Mouse (Mus musculus) MEL (cell line): ENCODE data around the gene Cdh22.

ENCODE experiments used
- BHLHE40 ChIP-seq: IDR thresholded peaks from 2 replicates; pipeline ENCODE4 v1.6.1; 2012; ENCODE audit warnings: low read depth, mild to moderate bottlenecking, inconsistent platforms, low read length, improper control_type of control experiment, borderline replicate concordance
- ELF1 ChIP-seq: IDR thresholded peaks from 2 replicates; pipeline ENCODE4 v1.6.1; 2014; ENCODE audit warnings: low read depth, mild to moderate bottlenecking, inconsistent platforms, low read length, improper control_type of control experiment, moderate library complexity

DNA sequence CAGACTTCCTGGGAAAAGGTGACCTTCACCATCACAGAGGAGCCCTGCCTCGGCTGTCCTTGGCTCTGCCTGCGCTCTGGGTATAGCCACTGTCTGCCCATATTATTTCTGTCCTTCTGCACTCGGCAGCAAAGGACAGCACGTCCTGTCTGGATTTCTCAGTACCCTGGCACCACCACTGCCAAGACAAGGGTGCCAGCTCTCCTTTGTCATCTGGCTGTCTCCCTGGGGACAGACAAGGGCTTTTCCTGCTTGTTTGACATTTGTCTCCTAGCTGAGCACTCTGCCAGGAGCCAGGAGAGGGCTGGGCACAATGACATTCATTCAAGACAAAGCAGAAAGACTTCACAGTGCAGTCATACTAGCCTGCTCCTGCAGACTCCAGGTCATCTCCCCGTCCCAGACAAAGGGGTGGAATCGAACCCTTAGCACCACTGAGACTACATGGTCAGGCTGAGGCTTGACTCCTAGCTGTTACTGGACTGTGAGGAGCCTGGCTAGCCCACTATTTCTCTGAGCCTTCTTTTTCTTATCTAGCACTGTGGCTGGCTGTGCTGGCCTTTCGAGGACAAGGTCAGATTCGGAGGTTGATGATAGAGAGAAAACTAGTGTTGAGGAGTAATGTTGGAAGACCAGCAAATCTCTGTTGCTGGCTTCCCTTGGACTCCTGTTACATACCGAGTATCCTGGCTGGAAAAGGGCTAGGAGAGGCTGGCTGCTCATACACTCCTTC lies 46.8 kb downstream of the Cdh22 start:
- no peak for TF ChIP-seq ELF1
- no peak for TF ChIP-seq BHLHE40
